Mouse (Mus musculus) hematopoietic stem cell, adult 5-6 weeks (primary cell): Measurements from ENCODE around the gene Vwa3a. TPM values are rescaled to one million over a fixed set of nuclear protein-coding genes. Genes with fewer than 3 reads are reported as not detected.
A peak's percentile ranks its signal among the peaks of the same experiment; 100 is the strongest.

Experiments used
- ATAC-seq, 2 experiments: fragments of 125-278 bp in 1 of 2; replicated peaks in 1 of 2; 2 replicates each; pipeline ENCODE4 v1.8.0; 2016 to 2017; ENCODE audit warnings: inconsistent platforms in 2 of 2, mild to moderate bottlenecking in 2 of 2, moderate number of reproducible peaks in 2 of 2, low read depth in 1 of 2, moderate TSS enrichment in 1 of 2; ENCODE audit not compliant: low FRiP score in 2 of 2, poor library complexity in 2 of 2, severe bottlenecking in 2 of 2, insufficient read depth in 1 of 2, low TSS enrichment in 1 of 2
- total RNA-seq: library from RNA; stranded (forward); fragments of 172-1452, 232-1000 nt; gene quantifications from 2 replicates; pipeline ENCODE4 v1.2.3, GENCODE M21; 2017

The Vwa3a gene
- total RNA-seq, 1 experiment from 2014 or later, result not detected

- ATAC-seq, result no peak
These were observed 512 bp downstream of the Vwa3a start for GRCm38 (mm10) chr7:120739558-120740101.

- ATAC-seq, result no peak
These were observed 4.5 kb downstream of the Vwa3a start for GRCm38 (mm10) chr7:120743366-120744351.

- ATAC-seq, result no peak
These were observed 5.5 kb downstream of the Vwa3a start for GRCm38 (mm10) chr7:120744606-120745005.

- no peak for ATAC-seq
These were observed 6.9 kb downstream of the Vwa3a start for GRCm38 (mm10) chr7:120746029-120746428.

GRCm38 (mm10) chr7:120746821-120747220, 7.7 kb downstream of the Vwa3a start:
- ATAC-seq, result no peak

GRCm38 (mm10) chr7:120748478-120748877, 9.4 kb downstream of the Vwa3a start:
- no peak for ATAC-seq

- peak; percentile 44 for ATAC-seq
These were observed 12.2 kb downstream of the Vwa3a start for GRCm38 (mm10) chr7:120751330-120751729.

- no peak for ATAC-seq
These were observed 12.8 kb downstream of the Vwa3a start for GRCm38 (mm10) chr7:120751906-120752305.

GRCm38 (mm10) chr7:120754671-120755070, 15.6 kb downstream of the Vwa3a start:
- ATAC-seq, result peak; percentile 92 to 95

- no peak for ATAC-seq
These were observed 28.3 kb downstream of the Vwa3a start for GRCm38 (mm10) chr7:120767369-120767768.

GRCm38 (mm10) chr7:120771389-120771788, 32.3 kb downstream of the Vwa3a start:
- no peak for ATAC-seq

GRCm38 (mm10) chr7:120778012-120778411, 38.9 kb downstream of the Vwa3a start:
- ATAC-seq, result no peak

GRCm38 (mm10) chr7:120795544-120795943, 56.4 kb downstream of the Vwa3a start:
- no peak for ATAC-seq

- ATAC-seq, result peak; percentile 42 to 46; a peak in 3 of 4 replicates
These were observed 57.3 kb downstream of the Vwa3a start for GRCm38 (mm10) chr7:120796369-120796768.

- no peak for ATAC-seq
These were observed 64.2 kb downstream of the Vwa3a start for GRCm38 (mm10) chr7:120803268-120803667.

- ATAC-seq, result no peak
These were observed 70.6 kb downstream of the Vwa3a start for GRCm38 (mm10) chr7:120809705-120810104.

GRCm38 (mm10) chr7:120811834-120812415, 72.8 kb downstream of the Vwa3a start, which contains the start of gene Gm5737:
TSS of gene Gm5737 (plus strand) at chr7:120812365.
- ATAC-seq, result no peak

- ATAC-seq, result no peak
These were observed 78.4 kb downstream of the Vwa3a start for GRCm38 (mm10) chr7:120817552-120817951.
